Mouse (Mus musculus) olfactory bulb, adult 2 months (tissue): Measurements from ENCODE around the gene Slc31a1.

ENCODE experiments used
- CTCF ChIP-seq: fragments of 200-500 bp; IDR thresholded peaks from 2 replicates; pipeline ENCODE4 v1.5.1; 2012; ENCODE audit warnings: low read depth, mild to moderate bottlenecking, low read length, moderate library complexity; ENCODE audit not compliant: insufficient read depth
- POLR2A ChIP-seq: fragments of 200-500 bp; IDR thresholded peaks from 2 replicates; pipeline ENCODE4 v1.6.1; 2012; ENCODE audit warnings: mild to moderate bottlenecking, low read depth, low read length, moderate library complexity; ENCODE audit not compliant: insufficient read depth

- TF ChIP-seq CTCF (no peak), POLR2A (no peak)
These were observed 47.7 kb upstream of the Slc31a1 start for GRCm38 (mm10) chr4:62312821-62313220.
